Mouse (Mus musculus): Measurements from ENCODE around the gene Rpap2.

GRCm38 (mm10) chr5:107617986-107618385 lies 20.8 kb downstream of the Rpap2 start:
- TF ChIP-seq POLR2A (IDR thresholded peaks at IDR 0.05; ENCODE audit: borderline replicate concordance, control insufficient read depth, low read depth, low read length) (no peak), CTCF (IDR thresholded peaks at IDR 0.05; ENCODE audit: control insufficient read depth, insufficient read depth, low read length) (no peak)
